Comparison of ENCODE assay signal across 27 mouse cellular contexts in the genomic region with DNA sequence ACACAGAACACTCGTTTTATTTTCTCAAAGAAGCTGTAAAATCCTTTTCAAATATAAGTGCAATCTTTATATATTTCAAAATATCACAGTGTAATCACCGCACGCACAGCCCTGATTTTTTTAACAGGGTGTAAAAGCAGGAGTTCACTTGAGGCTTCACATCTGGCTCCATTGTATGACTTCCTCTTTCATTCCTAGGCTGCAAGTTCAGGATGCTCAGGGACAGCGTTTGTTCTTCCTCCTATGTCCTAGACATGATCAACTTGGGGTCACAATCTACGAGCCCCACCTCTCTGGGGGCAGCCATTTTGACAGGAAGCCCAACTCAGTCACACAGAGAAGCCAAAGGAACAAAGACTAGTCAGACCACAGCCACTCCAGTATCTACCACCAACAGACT.
"Had no signal": no experiment of that assay in that cellular context is flagged by ENCODE, and none has a peak within 500 bp of the region (broad histone marks: within the 10 kb centered on the region; RNA-seq: fewer than 3 reads in every experiment).

No protein-coding gene starts in this region.

- H3K27me3 ChIP-seq: hindbrain, embryonic 12.5 days; intestine, embryonic 15.5 days; kidney, embryonic 15.5 days; limb, embryonic 15.5 days; liver, embryonic 12.5 days had no signal

- H3K4me3 ChIP-seq: gastrocnemius, adult 2 months; heart, embryonic 10.5 days; heart, embryonic 12.5 days; hindbrain, embryonic 10.5 days; hindbrain, embryonic 12.5 days; intestine, embryonic 15.5 days; kidney, embryonic 15.5 days; limb, embryonic 13.5 days; limb, embryonic 15.5 days; liver, embryonic 12.5 days had no signal

- H3K36me3 ChIP-seq: heart, embryonic 10.5 days; heart, embryonic 12.5 days; hindbrain, embryonic 10.5 days; hindbrain, embryonic 12.5 days; intestine, embryonic 15.5 days; kidney, embryonic 15.5 days; limb, embryonic 13.5 days; limb, embryonic 15.5 days; liver, embryonic 12.5 days had no signal

- DNase-seq: gastrocnemius, adult 2 months; gastrocnemius, postnatal 10 days; gastrocnemius, postnatal 36 days; heart, adult 18-20 months; heart, postnatal 10 days; heart, postnatal 4 days; kidney, adult 2 months; kidney, adult 9 months; kidney, postnatal 14 days; kidney, postnatal 36 days; layer of hippocampus, adult 9-11 months; layer of hippocampus, postnatal 36 days; left cerebral cortex, postnatal 4 days had no signal

- H3K4me2 ChIP-seq: heart, embryonic 12.5 days; hindbrain, embryonic 12.5 days; hindbrain, embryonic 14.5 days; intestine, embryonic 15.5 days; kidney, embryonic 15.5 days; limb, embryonic 13.5 days; limb, embryonic 15.5 days; liver, embryonic 12.5 days had no signal

- H3K9ac ChIP-seq: heart, embryonic 12.5 days; hindbrain, embryonic 12.5 days; hindbrain, embryonic 14.5 days; intestine, embryonic 15.5 days; kidney, embryonic 15.5 days; limb, embryonic 13.5 days; limb, embryonic 15.5 days; liver, embryonic 12.5 days had no signal

- ATAC-seq: hindbrain, embryonic 16.5 days; inflammation-experienced regulatory T-cells, adult 6 months; intestine, embryonic 15.5 days; intestine, postnatal 0 days; liver, embryonic 12.5 days had no signal

- H3K27ac ChIP-seq: gastrocnemius, adult 2 months; heart, embryonic 10.5 days; hindbrain, embryonic 10.5 days; hindbrain, embryonic 12.5 days; hindbrain, embryonic 14.5 days; intestine, embryonic 15.5 days; kidney, embryonic 15.5 days; kidney, postnatal 0 days; limb, embryonic 13.5 days; limb, embryonic 15.5 days; liver, embryonic 12.5 days had no signal

- H3K4me1 ChIP-seq: heart, embryonic 10.5 days; heart, embryonic 12.5 days; hindbrain, embryonic 10.5 days; hindbrain, embryonic 12.5 days; intestine, embryonic 15.5 days; liver, embryonic 12.5 days had no signal

- H3K9me3 ChIP-seq: heart, embryonic 10.5 days; heart, embryonic 12.5 days; hindbrain, embryonic 10.5 days; hindbrain, embryonic 12.5 days; intestine, embryonic 15.5 days; kidney, embryonic 15.5 days; limb, embryonic 13.5 days; limb, embryonic 15.5 days; liver, embryonic 12.5 days had no signal
